Mouse (Mus musculus) liver, adult 2 months (tissue): ENCODE data around the gene Fam184b.

Experiments used
- CTCF ChIP-seq: fragments of 200-500 bp; IDR thresholded peaks from 2 replicates; pipeline ENCODE4 v1.5.1; 2011; ENCODE audit warnings: low read depth, low read length, control low read depth
- POLR2A ChIP-seq: fragments of 200-500 bp; IDR thresholded peaks from 2 replicates; pipeline ENCODE4 v1.6.1; 2011; ENCODE audit warnings: low read length, control low read depth; ENCODE audit not compliant: insufficient read depth; ENCODE audit errors: extremely low read depth

DNA sequence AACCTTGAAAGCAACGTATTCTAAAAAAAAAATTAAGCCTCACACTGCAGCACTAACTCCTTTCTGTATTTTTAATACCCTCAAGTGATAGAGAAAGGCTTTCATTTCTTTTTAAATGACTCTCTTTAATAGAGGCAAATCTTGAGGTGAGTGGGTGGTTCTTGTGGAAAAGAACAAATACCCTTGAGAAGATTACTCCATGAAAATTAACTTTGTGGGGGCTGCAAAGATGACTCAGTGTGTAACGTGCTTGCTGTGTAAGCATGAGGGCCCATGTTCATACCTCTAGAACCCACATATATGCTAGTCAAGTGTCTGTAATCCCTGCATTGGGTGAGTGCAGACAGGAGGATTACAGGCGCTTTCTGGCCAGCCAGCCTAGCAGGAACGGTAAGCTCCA lies 49.3 kb downstream of the Fam184b start:
- TF ChIP-seq CTCF (no peak), POLR2A (no peak)
